Mouse (Mus musculus) T-helper 1 cell (primary cell): ENCODE measurements around the gene Vav2.

Experiments
- in situ Hi-C: fragments of 300-600 bp; cut with MboI, MseI; formaldehyde crosslinking; loops from one replicate; pipeline ENCODE4 v1.15.1; 2025; ENCODE audit warnings: high pct_unique_total_duplicates

Vav2 gene

GRCm38 (mm10) chr2:27412245-27412800 lies 14.5 kb downstream of the Vav2 start:
- in situ Hi-C loops, result no loop called here

GRCm38 (mm10) chr2:27411688-27412174 lies 15.1 kb downstream of the Vav2 start:
- in situ Hi-C loops, result no loop called here

GRCm38 (mm10) chr2:27410518-27411140 lies 16.2 kb downstream of the Vav2 start:
- in situ Hi-C loops, result no loop called here

GRCm38 (mm10) chr2:27408194-27408593 lies 18.6 kb downstream of the Vav2 start:
- in situ Hi-C loops, result no loop called here

GRCm38 (mm10) chr2:27406928-27407327 lies 19.9 kb downstream of the Vav2 start:
- in situ Hi-C loops, result no loop called here

- in situ Hi-C loops, result no loop called here
Observed at GRCm38 (mm10) chr2:27405094-27405884, 21.5 kb downstream of the Vav2 start.

GRCm38 (mm10) chr2:27404375-27405093 lies 22.3 kb downstream of the Vav2 start:
- in situ Hi-C loops, result no loop called here

GRCm38 (mm10) chr2:27401544-27401943 lies 25.3 kb downstream of the Vav2 start:
- in situ Hi-C loops, result no loop called here

- in situ Hi-C loops, result no loop called here
Observed at GRCm38 (mm10) chr2:27400083-27400482, 26.8 kb downstream of the Vav2 start.

GRCm38 (mm10) chr2:27396656-27397440 lies 30.0 kb downstream of the Vav2 start:
- in situ Hi-C loops, result no loop called here

GRCm38 (mm10) chr2:27394158-27394832 lies 32.5 kb downstream of the Vav2 start:
- in situ Hi-C loops, result no loop called here

GRCm38 (mm10) chr2:27392278-27392677 lies 34.6 kb downstream of the Vav2 start:
- in situ Hi-C loops, result no loop called here

GRCm38 (mm10) chr2:27390775-27391174 lies 36.1 kb downstream of the Vav2 start:
- in situ Hi-C loops, result no loop called here

- in situ Hi-C loops, result no loop called here
Observed at GRCm38 (mm10) chr2:27390325-27390724, 36.5 kb downstream of the Vav2 start.

- in situ Hi-C loops, result no loop called here
Observed at GRCm38 (mm10) chr2:27389272-27390162, 37.3 kb downstream of the Vav2 start.

GRCm38 (mm10) chr2:27387209-27387608 lies 39.6 kb downstream of the Vav2 start:
- in situ Hi-C loops, result no loop called here

GRCm38 (mm10) chr2:27381698-27382097 lies 45.1 kb downstream of the Vav2 start:
- in situ Hi-C loops, result no loop called here

- in situ Hi-C loops, result no loop called here
Observed at GRCm38 (mm10) chr2:27381254-27381653, 45.6 kb downstream of the Vav2 start.

GRCm38 (mm10) chr2:27377876-27378275 lies 49.0 kb downstream of the Vav2 start:
- in situ Hi-C loops, result no loop called here

- in situ Hi-C loops, result no loop called here
Observed at GRCm38 (mm10) chr2:27377164-27377563, 49.7 kb downstream of the Vav2 start.
